Mouse (Mus musculus): ENCODE data around the gene Cfap44. TPM values are rescaled to one million over a fixed set of nuclear protein-coding genes. Genes with fewer than 3 reads are reported as not detected.

Gene Cfap44
- total RNA-seq (2015) (not detected in 2 replicates), total RNA-seq (2017) (0.30 TPM in 1 of 2 replicates, not detected in the other)

DNA sequence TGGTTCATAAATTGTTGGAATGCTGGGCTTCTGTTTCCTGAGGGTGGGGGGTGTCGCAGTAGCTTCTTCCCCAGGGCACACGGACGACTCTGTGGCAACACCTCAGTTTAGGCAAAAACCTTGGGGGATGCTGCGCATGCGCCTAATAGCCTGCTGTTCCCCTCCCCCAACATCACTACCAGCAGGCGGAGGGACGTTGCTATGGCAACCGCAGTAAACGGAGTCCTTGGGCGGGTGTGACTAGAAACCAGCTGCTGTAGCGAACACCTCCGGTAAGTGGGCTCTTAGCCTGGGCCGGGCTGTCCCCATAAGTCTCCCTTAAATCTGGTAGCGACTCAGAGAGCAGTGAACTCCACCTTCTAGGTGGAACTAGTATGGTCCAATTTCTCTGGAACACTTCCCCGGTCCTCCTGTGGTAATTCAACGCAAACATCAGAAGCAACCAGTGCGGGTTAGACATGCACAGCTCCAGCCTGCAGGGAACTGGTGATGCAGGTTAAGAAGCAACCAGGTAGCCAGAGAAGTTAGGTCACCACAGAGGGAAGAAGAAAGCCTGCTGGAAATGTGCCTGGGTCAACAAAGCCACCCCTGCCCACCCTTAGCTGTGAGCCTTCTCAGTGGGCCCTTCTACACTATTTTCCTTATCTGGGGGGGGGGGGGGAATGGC lies at the start of gene Cfap44:
Cfap44 (plus strand) TSS at position 220 of the 667 bp plus-strand sequence.
- ATAC-seq (replicated peaks; ENCODE audit: poor library complexity): peak; percentile 91

- ATAC-seq (replicated peaks; ENCODE audit: poor library complexity): peak; percentile 89
Measured at GRCm38 (mm10) chr16:44347071-44347901, 47.3 kb upstream of the Cfap44 start, which contains the start of gene Spice1. Spice1 (plus strand) TSS chr16:44347121.

DNA sequence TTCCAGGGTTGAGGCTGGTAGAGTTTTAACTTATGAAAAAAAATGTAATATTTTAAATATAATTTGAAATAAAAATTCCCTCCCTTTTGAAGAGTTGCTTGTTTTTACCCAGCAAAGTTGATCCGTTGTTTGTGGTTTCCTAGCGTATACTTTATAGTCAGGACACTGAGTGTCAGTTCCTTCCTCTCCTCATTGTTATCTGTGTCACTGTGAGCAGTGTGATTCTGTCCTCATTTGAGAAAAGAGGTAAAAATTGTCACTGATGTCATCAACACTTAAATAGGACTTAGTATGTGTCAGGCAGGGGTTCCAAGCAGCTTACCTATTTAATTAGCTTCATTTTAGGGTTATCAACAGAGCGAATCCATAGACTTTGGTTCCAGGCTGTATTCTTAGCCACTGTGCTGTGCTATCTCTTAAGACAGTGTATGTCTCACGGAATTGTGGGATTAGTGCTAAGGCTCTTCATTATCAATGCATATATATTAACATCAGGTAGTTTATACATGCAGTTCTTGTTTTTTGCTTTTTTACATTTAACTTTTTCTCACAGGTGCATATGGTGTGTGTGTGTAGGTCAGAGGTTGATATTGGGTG lies 44.7 kb upstream of the Cfap44 start:
- ATAC-seq (replicated peaks; ENCODE audit: poor library complexity): peak; percentile 15; the same call in 1 of the 2 replicates

GRCm38 (mm10) chr16:44356291-44356690 lies 38.3 kb upstream of the Cfap44 start:
- ATAC-seq (replicated peaks; ENCODE audit: poor library complexity): peak; percentile 65

DNA sequence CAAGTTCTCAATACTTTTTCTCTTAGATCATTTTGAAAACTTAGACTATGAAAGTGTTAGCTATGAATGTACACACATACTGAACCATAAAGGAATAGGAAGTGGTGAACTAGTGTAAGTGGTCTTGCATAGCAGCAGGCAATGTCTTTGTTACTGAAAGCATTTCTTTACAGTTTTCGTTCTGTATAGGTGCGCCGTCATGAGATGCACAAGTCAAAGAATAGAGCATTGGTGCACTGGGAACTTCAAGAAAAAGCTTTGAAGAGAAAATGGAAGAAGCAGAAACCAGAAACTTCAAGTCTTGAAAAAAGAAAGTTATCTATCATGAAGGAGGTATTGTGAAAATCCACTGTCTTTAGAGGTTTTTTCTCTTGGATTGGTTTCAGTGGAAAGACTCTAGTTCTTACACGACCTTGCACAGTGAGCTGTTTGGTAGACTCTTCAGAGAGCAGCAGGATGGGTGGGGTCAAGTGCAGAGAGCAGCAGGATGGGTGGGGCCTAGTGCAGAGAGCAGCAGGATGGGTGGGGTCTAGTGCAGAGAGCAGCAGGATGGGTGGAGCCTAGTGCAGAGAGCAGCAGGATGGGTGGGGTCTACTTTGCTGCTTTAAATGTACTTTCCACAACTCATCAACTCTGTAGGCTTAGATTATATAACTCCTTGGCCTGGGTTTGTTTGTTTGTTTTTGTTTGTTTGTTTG lies 36.9 kb upstream of the Cfap44 start:
- peak; percentile 100 for ATAC-seq (replicated peaks; ENCODE audit: poor library complexity)

GRCm38 (mm10) chr16:44361921-44362890 lies 32.4 kb upstream of the Cfap44 start:
- ATAC-seq (replicated peaks; ENCODE audit: poor library complexity): peak; percentile 50; the same call in 1 of the 2 replicates

GRCm38 (mm10) chr16:44365522-44365921 lies 29.1 kb upstream of the Cfap44 start:
- ATAC-seq (replicated peaks; ENCODE audit: poor library complexity): peak; percentile 76

DNA sequence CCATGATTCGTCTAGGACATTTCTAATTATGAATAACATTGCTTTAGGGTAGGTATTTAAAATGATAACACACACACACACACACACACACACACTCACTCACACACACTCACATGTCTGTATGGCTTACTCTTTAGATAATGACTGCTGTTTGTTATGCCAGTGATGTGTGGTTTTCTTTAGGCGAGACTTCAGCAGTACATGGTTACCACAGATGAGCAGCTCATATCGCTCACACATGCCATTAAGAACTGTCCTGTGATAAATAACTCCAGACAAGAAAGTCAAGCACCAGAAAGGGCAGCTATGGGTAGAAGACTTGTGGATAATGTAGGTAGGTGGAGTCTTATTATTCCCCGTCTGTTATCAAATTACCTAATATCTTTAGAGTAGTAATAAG lies 19.1 kb upstream of the Cfap44 start:
- peak; percentile 97 for ATAC-seq (replicated peaks; ENCODE audit: poor library complexity)

DNA sequence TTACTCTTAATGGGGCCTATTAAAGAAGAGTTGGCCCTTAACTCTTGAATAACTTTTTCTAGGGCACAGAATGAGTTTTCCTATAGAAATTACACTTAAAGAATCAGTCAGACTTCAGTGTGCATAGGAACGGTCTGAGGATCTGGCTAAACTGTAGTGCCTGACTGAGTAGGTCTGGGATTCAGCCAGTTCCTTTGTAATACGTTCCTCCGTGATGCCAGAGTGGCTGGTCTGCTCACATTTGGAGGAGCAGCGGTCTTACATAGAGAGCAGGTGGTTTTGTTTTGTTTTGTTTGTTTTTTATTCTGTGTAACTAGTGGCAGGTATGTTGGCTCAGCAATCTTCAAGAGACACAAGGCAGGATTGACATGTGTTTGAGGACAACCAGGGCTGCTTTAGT lies 14.6 kb upstream of the Cfap44 start:
- ATAC-seq (replicated peaks; ENCODE audit: poor library complexity): no peak

DNA sequence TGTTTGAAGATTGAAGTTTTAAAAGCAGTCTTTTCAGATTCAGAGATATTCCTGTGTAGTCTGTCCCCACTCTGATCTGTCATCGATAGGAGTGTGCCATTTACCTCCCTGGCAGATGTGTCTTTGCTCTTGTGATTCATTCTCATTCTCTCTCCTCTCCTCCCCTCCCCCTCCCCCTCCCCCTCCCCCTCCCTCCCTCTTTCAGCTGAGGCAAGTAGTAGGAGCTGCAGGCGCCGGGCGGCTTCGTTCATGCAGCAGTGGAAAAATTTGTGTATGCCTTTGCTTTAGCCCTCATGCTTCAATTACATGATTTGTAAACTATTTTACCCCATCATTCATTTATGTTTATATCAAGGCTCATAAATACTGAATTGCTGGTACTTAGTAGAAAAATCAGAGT lies 13.0 kb upstream of the Cfap44 start:
- no peak for ATAC-seq (replicated peaks; ENCODE audit: poor library complexity)

DNA sequence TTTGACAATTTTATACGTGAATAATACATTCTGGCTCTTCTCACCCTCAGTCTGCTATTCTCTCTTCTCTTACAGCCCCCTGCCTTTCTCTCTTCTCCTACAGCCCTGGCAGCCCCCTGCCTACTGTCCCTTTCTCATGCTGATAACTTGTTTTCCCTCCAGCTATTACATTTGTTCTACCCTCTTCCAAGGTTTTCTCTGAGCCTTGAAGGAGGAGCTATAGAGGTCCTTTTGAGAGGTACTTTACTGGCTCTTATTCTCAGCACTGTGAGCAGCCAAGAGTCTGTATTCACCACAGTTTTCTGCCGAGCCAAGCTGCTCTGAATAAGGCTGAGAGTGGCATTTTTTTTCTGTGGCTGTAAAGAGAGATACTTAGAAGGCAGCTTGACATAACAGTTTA lies 11.0 kb upstream of the Cfap44 start:
- no peak for ATAC-seq (replicated peaks; ENCODE audit: poor library complexity)

- no peak for ATAC-seq (replicated peaks; ENCODE audit: poor library complexity)
Measured at GRCm38 (mm10) chr16:44384251-44384650, 10.3 kb upstream of the Cfap44 start.

- peak; percentile 94 for ATAC-seq (replicated peaks; ENCODE audit: poor library complexity)
Measured at GRCm38 (mm10) chr16:44391877-44392548, 2.6 kb upstream of the Cfap44 start.

GRCm38 (mm10) chr16:44404933-44405332 lies 10.3 kb downstream of the Cfap44 start:
- peak; percentile 52 for ATAC-seq (replicated peaks; ENCODE audit: poor library complexity)

- ATAC-seq (replicated peaks; ENCODE audit: poor library complexity): no peak
Measured at GRCm38 (mm10) chr16:44407211-44407610, 12.6 kb downstream of the Cfap44 start.

GRCm38 (mm10) chr16:44408290-44408689 lies 13.7 kb downstream of the Cfap44 start:
- ATAC-seq (replicated peaks; ENCODE audit: poor library complexity): no peak

GRCm38 (mm10) chr16:44410176-44410575 lies 15.6 kb downstream of the Cfap44 start:
- peak; percentile 85 for ATAC-seq (replicated peaks; ENCODE audit: poor library complexity)

DNA sequence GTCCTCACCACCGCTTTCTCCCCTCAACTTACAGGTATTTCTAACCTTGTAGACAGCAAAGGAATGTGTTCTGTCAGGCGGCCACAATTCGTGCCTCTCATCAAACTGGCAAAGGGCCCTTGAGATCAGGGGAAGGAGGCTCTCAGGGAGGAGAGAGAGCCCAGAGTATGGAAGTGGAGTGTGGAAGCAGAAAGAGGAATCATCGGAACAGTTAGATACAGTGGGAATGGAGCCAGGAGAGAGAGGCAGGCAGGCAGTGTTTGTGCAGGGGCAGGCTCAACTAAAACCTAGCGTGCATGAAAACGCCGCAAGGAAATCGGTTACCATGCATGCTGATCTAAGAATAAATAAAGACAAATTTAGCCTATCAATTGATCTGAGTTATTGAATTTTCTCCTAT lies 23.0 kb downstream of the Cfap44 start:
- no peak for ATAC-seq (replicated peaks; ENCODE audit: poor library complexity)

GRCm38 (mm10) chr16:44421735-44422134 lies 27.1 kb downstream of the Cfap44 start:
- ATAC-seq (replicated peaks; ENCODE audit: poor library complexity): no peak

All from megakaryocyte progenitor cell, adult 5-6 weeks (primary cell).